Mouse (Mus musculus) forebrain, embryonic 15.5 days (tissue): ENCODE measurements around the gene Hoxa3. TPM values are rescaled to one million over a fixed set of nuclear protein-coding genes. Genes with fewer than 3 reads are reported as not detected.

ENCODE experiments used
- ATAC-seq: fragments of 200-750 bp; cut with Nextera tagmentation; replicated peaks from 2 replicates; pipeline ENCODE4 v1.8.0; 2017; ENCODE audit warnings: mild to moderate bottlenecking, moderate TSS enrichment, moderate library complexity
- H3K27ac ChIP-seq: fragments of 300-500 bp; sonication (generic); replicated peaks from 2 replicates; pipeline ENCODE4 v1.5.1; 2015; ENCODE audit warnings: mild to moderate bottlenecking, inconsistent platforms
- H3K27me3 ChIP-seq: fragments of 300-500 bp; sonication (generic); 2 replicates; pipeline ENCODE4 v1.6.1; 2015; ENCODE audit warnings: inconsistent platforms
- H3K36me3 ChIP-seq: fragments of 300-500 bp; sonication (generic); 2 replicates; pipeline ENCODE4 v1.6.1; 2015; ENCODE audit warnings: mild to moderate bottlenecking, inconsistent platforms
- H3K4me1 ChIP-seq: fragments of 300-500 bp; sonication (generic); 2 replicates; pipeline ENCODE4 v1.6.1; 2015; ENCODE audit warnings: inconsistent platforms
- H3K4me2 ChIP-seq: fragments of 300-500 bp; sonication (generic); replicated peaks from 2 replicates; pipeline ENCODE4 v1.6.1; 2015; ENCODE audit warnings: mild to moderate bottlenecking, inconsistent platforms
- H3K4me3 ChIP-seq: fragments of 300-500 bp; sonication (generic); 2 replicates; pipeline ENCODE4 v1.5.1; 2015; ENCODE audit warnings: mild to moderate bottlenecking, inconsistent platforms
- H3K9ac ChIP-seq: fragments of 300-500 bp; sonication (generic); replicated peaks from 2 replicates; pipeline ENCODE4 v1.6.1; 2015; ENCODE audit warnings: mild to moderate bottlenecking, inconsistent platforms
- H3K9me3 ChIP-seq: fragments of 300-500 bp; sonication (generic); 2 replicates; pipeline ENCODE4 v1.6.1; 2016; ENCODE audit warnings: inconsistent platforms
- WGBS: fragments of 180-500 bp; shearing (Covaris S2); methylation state at CpG from one replicate; pipeline ENCODE4 v1.1.7; 2015; ENCODE audit warnings: mixed read lengths; 5-methylcytosine and 5-hydroxymethylcytosine counted together
- polyA plus RNA-seq: library from polyadenylated mRNA; unstranded; fragments of >200 nt; fragmentation: Nextera tagmentation; extraction: Ambion mirVana; gene quantifications from 2 replicates; pipeline ENCODE4 v1.2.1, GENCODE M21; 2015

The Hoxa3 gene
- polyA plus RNA-seq: not detected in 2 replicates

DNA sequence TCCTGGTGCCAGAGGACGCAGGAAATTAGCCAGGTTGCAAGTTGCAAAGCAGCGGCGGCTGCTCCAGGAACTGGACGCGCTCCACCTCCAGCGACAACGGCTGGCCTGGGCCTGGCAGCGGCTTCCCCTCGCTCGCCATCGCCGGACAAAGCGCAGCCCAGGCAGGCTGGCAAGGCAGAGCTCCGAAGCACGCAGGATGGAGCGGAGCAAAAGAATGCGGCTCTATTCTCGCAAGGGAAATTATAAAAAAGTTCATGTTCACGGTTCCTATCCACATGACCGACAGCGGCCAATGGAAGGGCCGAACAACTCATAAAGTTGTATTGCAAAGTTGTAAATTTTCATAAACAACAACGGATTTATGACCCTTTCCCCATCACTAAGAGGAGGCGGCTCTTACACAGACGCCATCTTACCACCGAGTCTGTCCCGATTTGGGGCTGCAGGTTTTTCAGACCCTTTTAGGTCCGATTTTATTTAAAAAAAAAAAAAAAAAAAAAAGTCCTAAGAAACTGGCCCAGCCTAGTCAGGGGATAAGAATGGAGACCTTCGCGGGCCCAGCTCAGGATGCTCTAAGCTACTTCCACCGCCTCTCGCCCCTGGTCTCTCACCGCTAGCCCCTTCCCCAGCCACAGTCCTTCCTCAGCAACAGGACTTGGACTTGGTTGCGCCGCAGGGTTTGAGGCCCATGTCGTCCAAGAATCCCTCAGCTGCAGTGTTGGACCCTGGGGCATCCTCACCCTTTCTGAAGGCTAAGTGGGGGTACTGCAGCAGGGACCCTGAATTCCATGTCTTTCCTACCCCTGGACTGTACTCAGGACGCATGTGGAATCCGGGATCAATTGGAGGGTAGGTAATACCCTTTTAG is at the start of gene Hoxa3, which contains the start of gene Gm28308:
Gene Hoxa3, minus strand, starts transcription at position 218 of the 868 bp plus-strand sequence.
Gene Gm28308, minus strand, starts transcription at position 221 of the 868 bp plus-strand sequence.
- Histone ChIP-seq H3K27me3 (peaks cover 99% of the 10 kb centered on the region), H3K27ac (no peak within 1 kb of the TSS), H3K9me3 (no peaks in the 10 kb centered on the region), H3K36me3 (no peaks in the 10 kb centered on the region), H3K4me2 (no peak within 1 kb of the TSS), H3K4me1 (peaks cover 14% of the 10 kb centered on the region), H3K9ac (no peak within 1 kb of the TSS), H3K4me3 (no peak within 1 kb of the TSS)
- 3% methylated on average over 38 of the region's 38 CpGs for WGBS
- ATAC-seq: no peak

DNA sequence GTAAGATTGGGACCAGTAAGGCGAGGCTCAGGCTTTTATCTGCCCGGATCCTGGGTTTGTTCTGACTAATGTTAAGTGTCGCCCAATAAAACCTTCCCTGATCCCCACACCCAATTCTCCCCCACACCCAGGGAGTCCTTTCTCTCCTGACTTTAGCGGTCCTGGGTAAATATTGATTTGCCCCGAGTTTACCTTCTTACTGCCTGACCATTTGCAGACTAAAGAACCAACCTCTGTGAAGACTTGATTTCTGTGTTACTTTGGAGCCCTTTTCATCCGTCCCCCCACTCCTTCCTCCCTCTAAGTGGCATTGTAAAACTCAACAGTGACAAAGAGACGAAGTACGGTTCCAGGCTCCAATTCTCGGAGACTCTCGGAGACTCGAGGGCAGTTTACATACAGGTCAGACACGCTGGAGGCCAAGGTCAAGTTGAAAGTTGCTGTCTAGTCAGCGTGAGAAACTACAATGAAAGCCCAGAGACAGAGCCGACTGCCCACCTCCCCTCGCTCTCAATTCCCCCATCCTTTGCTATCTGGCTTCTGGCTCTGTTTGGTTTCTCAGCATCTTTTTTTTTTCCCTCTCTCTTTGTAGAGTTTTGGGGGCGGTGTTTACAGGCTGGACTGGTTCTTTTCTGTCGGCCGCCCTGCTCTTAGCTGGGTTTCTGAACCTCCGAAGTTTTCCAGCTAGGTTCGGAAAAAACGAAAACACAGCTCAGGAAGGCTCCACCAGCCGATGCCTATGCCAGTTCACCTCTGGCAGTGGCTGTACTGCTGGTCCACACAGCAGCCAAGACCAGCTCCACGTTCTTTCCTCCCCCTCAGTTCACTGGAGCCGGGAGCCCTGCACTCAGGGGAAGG is 49.6 kb upstream of the Hoxa3 start:
- 2% methylated on average over 24 of the region's 24 CpGs for WGBS
- no peak overlapping the region for H3K9ac ChIP-seq

DNA sequence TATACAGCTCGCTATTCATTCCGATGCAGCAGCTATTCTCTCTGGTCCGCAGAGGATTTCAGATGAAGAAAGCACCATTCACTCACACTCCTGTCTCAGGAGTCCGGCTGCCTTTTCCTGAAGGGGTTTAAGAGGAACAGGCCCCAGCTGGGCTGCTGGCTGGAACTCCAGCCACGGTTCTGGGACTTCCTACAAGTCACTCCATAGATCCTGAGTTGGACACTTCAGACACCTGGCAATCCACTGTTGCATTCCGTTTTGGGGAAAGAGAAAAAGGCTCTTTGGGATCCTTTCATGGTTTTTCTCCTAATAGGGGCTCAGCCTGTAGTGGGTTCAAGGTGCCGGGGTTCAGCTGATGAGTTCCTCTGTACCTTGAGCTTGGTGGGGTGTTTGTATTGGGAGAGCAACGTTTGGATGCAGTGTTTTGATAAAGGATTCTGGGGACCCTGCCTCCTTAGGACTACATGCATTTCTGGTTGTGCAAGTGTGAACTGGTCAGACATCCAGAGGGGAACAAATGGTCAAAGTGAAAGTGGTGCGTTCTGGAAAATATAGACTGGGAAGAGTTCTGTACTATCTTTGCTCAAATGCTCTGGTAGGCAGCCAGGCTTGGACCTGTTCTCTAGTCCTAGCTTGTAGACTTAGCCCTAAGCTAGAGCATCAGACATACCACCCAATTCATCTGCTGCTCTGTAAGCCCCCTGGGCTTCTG is 48.8 kb upstream of the Hoxa3 start:
- 5% methylated on average over 9 of the region's 9 CpGs for WGBS
- no peak overlapping the region for H3K4me3 ChIP-seq
- no peaks in the 10 kb centered on the region for H3K9me3 ChIP-seq
- peaks cover 11% of the 10 kb centered on the region for H3K4me1 ChIP-seq
- H3K27ac ChIP-seq: no peak overlapping the region
- no peak overlapping the region for H3K9ac ChIP-seq
- no peak overlapping the region for H3K4me2 ChIP-seq
- ATAC-seq: no peak
- H3K27me3 ChIP-seq: peaks cover 92% of the 10 kb centered on the region
- no peaks in the 10 kb centered on the region for H3K36me3 ChIP-seq

More for the DNA sequence above, 49.6 kb upstream of the Hoxa3 start:
- Histone ChIP-seq H3K9me3 (no peaks in the 10 kb centered on the region), H3K27me3 (peaks cover 90% of the 10 kb centered on the region), H3K36me3 (no peaks in the 10 kb centered on the region), H3K4me3 (no peak overlapping the region), H3K4me1 (peaks cover 11% of the 10 kb centered on the region), H3K4me2 (no peak overlapping the region), H3K27ac (no peak overlapping the region)
- no peak for ATAC-seq

DNA sequence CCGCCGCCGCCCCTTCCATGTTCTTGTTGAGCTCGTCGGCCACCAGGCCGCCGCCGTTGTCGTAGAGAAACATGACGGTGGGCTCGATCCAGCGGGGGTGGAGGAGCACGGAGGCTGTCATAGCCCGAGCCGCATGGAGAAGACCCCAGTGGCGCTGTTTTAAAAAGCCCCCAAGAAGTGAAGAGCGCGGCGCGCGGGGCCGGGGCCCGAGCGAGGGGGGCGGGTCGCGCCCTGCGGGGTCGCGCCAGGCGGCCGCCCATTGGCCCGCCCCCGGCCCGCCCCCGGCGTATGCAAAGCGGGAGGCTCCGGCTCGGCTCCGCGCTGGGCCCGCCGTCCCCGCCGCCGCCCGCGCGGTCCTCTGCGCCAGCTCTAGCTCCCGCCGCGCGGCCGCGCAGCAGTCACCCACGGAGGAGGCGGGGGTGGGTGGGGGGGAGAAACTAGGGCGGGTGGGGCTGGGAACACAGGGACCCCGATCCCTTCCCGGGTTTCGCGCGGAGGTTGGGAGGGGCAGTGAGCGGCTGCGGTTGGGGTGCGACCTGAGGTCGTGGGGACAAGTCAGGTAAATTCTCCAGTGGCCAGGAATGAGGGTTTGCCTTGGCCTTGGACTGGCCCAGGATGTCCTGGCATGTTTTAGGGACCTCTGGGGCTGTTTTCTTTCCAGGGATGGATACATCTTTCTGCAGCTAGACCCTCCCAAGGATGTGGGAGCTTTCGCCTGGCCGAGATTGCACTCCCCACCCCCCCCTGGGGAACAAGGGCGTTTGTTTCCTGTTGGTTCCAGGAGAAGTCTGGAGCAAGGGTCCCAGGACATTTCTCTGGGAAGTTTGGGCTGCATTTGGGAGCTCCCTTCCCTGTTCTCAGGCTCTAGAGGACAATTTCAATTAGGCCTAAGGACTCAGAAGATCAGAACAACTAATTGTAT is 47.8 kb upstream of the Hoxa3 start, which contains the start of gene Hoxa13:
Gene Hoxa13, minus strand, starts transcription at position 227 of the 922 bp plus-strand sequence.
- no peak for ATAC-seq
- peaks cover 90% of the 10 kb centered on the region for H3K27me3 ChIP-seq
- peak within 1 kb of the TSS; percentile 30 for H3K4me2 ChIP-seq
- H3K4me1 ChIP-seq: peaks cover 11% of the 10 kb centered on the region
- H3K27ac ChIP-seq: no peak within 1 kb of the TSS
- H3K36me3 ChIP-seq: no peaks in the 10 kb centered on the region
- no peaks in the 10 kb centered on the region for H3K9me3 ChIP-seq
- peak within 1 kb of the TSS; percentile 20 for H3K4me3 ChIP-seq
- no peak within 1 kb of the TSS for H3K9ac ChIP-seq
- WGBS: under 1% methylated on average over 67 of the region's 72 CpGs

DNA sequence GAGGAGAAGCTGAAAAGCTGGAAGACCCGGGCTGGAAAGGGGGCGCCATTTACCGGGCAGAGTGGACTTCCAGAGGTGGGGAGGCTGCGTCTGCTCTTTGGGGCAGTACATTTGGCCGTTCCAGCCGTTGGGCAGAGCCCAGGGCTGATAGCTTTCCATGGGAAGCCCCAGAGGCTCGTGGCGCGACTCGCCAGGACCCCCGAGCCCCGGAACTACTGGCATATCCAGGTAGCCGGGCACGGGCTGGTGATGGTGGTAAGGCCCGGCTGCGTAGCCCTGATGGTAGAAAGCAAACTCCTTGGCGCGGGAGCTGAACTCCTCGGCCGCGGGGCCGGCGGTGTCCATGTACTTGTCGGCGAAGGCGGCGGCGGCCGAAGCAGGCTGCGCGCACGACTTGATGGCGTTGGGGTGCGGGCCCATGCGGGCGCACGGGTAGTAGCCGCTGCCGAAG is 46.7 kb upstream of the Hoxa3 start:
- H3K4me2 ChIP-seq: peak overlapping the region; percentile 30; the same call in 1 of the 2 replicates
- H3K9me3 ChIP-seq: no peaks in the 10 kb centered on the region
- ATAC-seq: no peak
- under 1% methylated on average over 39 of the region's 39 CpGs for WGBS
- H3K27me3 ChIP-seq: peaks cover 89% of the 10 kb centered on the region
- H3K4me1 ChIP-seq: peaks cover 11% of the 10 kb centered on the region
- H3K36me3 ChIP-seq: no peaks in the 10 kb centered on the region
- H3K4me3 ChIP-seq: no peak overlapping the region
- H3K27ac ChIP-seq: no peak overlapping the region
- H3K9ac ChIP-seq: no peak overlapping the region

DNA sequence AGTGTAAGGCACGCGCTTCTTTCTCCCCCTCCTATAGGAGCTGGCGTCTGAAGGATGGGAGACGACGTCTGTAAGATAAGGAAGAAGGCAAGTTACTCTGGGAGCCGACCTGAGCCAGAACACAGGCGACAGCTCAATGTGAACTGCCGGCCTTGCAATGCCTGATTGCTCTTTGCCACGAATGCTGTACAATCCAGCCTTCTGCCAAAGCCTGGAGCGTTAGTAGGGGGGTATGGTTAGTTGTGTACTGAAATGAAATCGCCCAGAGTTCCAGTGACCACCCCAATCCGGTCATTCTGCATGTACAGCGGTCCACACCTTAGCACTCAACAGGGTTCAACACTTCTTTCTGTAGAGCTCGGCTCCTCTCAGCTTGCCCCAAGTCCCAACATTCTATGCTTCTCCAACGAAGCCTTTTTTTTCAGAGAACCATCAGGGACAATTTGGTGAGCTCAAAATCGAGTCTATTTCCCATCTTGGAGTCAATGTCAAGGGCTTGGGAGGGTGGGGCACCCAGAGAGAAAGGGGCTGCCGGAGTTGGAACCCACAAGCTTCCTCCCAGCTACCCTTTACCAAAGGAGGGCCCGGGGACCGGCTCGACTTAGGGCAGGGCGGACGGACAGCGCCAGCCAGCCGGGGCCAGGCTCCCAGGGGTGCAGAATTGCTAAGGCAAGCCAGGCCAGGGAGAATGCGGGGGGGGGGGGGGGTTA is 46.1 kb upstream of the Hoxa3 start:
- H3K27ac ChIP-seq: no peak overlapping the region
- H3K4me1 ChIP-seq: peaks cover 11% of the 10 kb centered on the region
- peaks cover 89% of the 10 kb centered on the region for H3K27me3 ChIP-seq
- no peaks in the 10 kb centered on the region for H3K36me3 ChIP-seq
- ATAC-seq: no peak
- no peaks in the 10 kb centered on the region for H3K9me3 ChIP-seq
- WGBS: 1% methylated on average over 25 of the region's 25 CpGs
- H3K9ac ChIP-seq: no peak overlapping the region
- no peak overlapping the region for H3K4me2 ChIP-seq
- H3K4me3 ChIP-seq: no peak overlapping the region

DNA sequence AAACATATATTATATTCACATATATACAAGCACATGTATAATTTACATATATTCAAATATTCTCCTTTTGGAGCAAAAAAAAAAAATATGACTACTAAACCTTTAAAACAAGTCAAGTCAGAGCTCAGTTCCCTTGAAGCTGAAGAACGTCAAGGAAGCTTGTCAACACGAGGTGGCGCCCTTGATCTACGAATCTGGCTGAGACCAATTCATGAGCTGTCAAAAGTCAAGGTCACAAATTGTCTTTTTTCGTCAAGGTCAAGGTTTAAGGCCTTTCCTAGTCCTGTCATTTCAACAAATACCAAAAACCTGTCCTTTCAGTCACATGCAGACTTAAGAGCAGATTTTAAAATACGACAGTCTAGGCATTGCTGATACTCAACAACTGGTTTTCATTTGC is 43.8 kb upstream of the Hoxa3 start:
- Histone ChIP-seq H3K4me2 (no peak overlapping the region), H3K9ac (no peak overlapping the region), H3K4me1 (peaks cover 11% of the 10 kb centered on the region), H3K9me3 (no peaks in the 10 kb centered on the region), H3K36me3 (no peaks in the 10 kb centered on the region), H3K27me3 (peaks cover 90% of the 10 kb centered on the region), H3K27ac (no peak overlapping the region), H3K4me3 (no peak overlapping the region)
- no peak for ATAC-seq
- WGBS: under 1% methylated on average over 6 of the region's 6 CpGs

DNA sequence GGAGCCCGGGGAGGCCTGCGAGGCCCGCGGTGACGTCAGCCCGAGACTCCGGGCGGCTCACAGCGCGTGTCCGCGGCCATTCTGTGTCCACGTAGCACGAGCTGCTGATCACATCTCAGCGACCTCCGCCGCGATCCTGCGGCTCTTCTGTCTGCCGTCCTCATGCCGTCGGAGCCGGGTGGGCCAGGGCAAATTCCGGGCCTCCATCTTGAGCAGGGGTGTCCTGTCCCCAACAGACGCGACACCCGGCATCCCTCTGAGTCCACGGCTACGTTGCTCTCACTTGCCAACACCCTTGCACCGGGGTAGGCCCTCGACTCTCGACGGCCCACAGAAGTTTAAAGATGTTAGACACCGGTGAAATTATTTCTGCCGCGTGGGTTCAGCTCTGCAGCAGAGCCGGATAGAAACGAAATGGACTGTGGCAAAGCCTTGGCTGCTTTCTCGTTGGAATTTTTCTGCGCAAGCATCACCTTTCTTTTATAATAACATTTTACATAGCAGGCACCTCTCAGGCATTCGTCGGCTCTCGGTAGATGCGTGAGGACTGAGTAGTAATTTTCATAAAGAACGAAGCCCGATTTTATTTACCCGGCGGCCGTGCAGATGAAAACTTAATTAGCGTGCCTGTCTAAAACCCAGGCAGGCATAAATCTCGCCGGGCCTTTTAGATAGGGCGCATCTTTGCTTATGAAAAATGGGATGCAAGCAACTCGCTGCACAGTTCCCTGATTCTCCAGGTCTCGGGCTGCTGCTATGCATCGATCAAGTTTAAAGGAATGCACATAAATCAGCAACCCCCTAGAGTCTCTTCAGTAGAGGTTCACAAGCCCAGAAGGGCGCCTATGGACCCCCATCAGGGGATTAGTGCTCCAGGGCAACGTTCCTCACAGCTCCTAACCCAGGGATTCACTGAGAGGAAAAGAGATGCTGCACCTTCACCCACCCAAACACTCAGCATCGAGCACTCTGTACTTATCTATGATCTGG is 40.7 kb upstream of the Hoxa3 start:
- Histone ChIP-seq H3K9me3 (no peaks in the 10 kb centered on the region), H3K36me3 (no peaks in the 10 kb centered on the region), H3K27me3 (peaks cover 93% of the 10 kb centered on the region), H3K9ac (no peak overlapping the region), H3K4me3 (no peak overlapping the region), H3K4me2 (no peak overlapping the region), H3K27ac (no peak overlapping the region), H3K4me1 (no peaks in the 10 kb centered on the region)
- 1% methylated on average over 59 of the region's 59 CpGs for WGBS
- ATAC-seq: no peak

DNA sequence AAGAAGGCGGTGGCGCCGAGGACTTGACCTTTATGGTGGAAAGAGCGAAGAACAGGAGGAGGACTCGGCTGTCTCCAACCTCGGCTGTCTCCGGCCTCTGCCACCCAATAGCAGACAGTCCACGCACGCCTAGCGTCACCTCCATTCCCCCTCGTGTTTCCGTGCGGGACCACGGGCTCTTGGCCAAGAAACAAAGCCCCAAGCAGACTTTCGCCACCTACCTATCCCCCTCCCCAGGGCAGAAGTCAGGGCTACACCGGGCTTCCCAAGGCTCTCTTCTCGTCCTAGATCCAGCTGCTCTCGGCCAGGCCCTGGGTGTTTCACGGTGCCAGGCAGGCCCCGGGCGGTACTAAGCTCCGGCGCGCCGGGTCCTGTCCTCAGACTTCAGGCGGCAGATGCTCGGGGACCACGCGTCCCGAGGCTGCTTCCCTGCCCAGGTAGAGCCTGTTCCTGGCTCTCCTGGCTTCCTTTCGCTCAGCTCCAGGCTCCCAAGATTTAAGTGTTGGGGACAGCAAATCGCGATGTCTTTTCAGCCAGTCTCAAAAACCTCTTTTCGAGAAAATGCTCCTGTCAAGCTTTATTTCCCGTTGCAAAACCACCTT is 39.7 kb upstream of the Hoxa3 start:
- H3K9me3 ChIP-seq: no peaks in the 10 kb centered on the region
- no peak overlapping the region for H3K27ac ChIP-seq
- under 1% methylated on average over 35 of the region's 35 CpGs for WGBS
- no peaks in the 10 kb centered on the region for H3K4me1 ChIP-seq
- H3K9ac ChIP-seq: no peak overlapping the region
- no peak overlapping the region for H3K4me3 ChIP-seq
- H3K36me3 ChIP-seq: no peaks in the 10 kb centered on the region
- peaks cover 93% of the 10 kb centered on the region for H3K27me3 ChIP-seq
- no peak for ATAC-seq
- H3K4me2 ChIP-seq: no peak overlapping the region
